Mouse (Mus musculus) bone marrow macrophage, adult 2 months (primary cell): ENCODE data around the gene Pradc1.

ENCODE experiments used
- CTCF ChIP-seq: IDR thresholded peaks from 2 replicates; pipeline ENCODE4 v1.5.1; 2012; ENCODE audit warnings: low read depth, mild to moderate bottlenecking, low read length, moderate library complexity
- POLR2A ChIP-seq: IDR thresholded peaks from 2 replicates; pipeline ENCODE4 v1.6.1; 2012; ENCODE audit warnings: mild to moderate bottlenecking, low read depth, low read length, borderline replicate concordance

- TF ChIP-seq POLR2A = no peak
- TF ChIP-seq CTCF = no peak
These were observed 52.1 kb downstream of the Pradc1 start for GRCm38 (mm10) chr6:85399715-85400114.
